Mouse (Mus musculus) G1E (cell line): Measurements from ENCODE around the gene Mrpl40. TPM values are rescaled to one million over a fixed set of nuclear protein-coding genes. Genes with fewer than 3 reads are reported as not detected.

Source experiments
- ATAC-seq: 2 replicates; pipeline ENCODE4 v1.8.0; 2016; ENCODE audit warnings: mild to moderate bottlenecking; ENCODE audit not compliant: insufficient number of reproducible peaks, poor library complexity, low FRiP score, severe bottlenecking; ENCODE audit errors: extremely low read depth
- DNase-seq: peaks from one replicate; pipeline ENCODE4 v3.0.0; 2012; ENCODE audit warnings: low spot score
- H3K27me3 ChIP-seq: 2 replicates; pipeline ENCODE4 v1.6.1; 2012; ENCODE audit warnings: mild to moderate bottlenecking, low read length, inconsistent platforms; ENCODE audit not compliant: insufficient read depth
- H3K36me3 ChIP-seq: replicated peaks from 2 replicates; pipeline ENCODE3; 2012; ENCODE audit warnings: mild to moderate bottlenecking, inconsistent platforms
- H3K4me1 ChIP-seq: 2 replicates; pipeline ENCODE4 v1.6.1; 2012; ENCODE audit warnings: low read depth, low read length, inconsistent platforms, mixed read lengths; ENCODE audit not compliant: insufficient read depth
- H3K4me3 ChIP-seq: 2 replicates; pipeline ENCODE4 v1.5.1; 2012; ENCODE audit warnings: low read depth, mild to moderate bottlenecking, inconsistent platforms, low read length, moderate library complexity, mixed read lengths
- H3K9me3 ChIP-seq: replicated peaks from 2 replicates; pipeline ENCODE4 v1.6.1; 2012; ENCODE audit warnings: inconsistent platforms
- CTCF ChIP-seq: IDR thresholded peaks from 2 replicates; pipeline ENCODE4 v1.5.1; 2012; ENCODE audit warnings: low read depth, low read length, inconsistent platforms, mixed read lengths
- GATA1 ChIP-seq: IDR thresholded peaks from 2 replicates; pipeline ENCODE4 v1.6.1; 2012; ENCODE audit warnings: borderline replicate concordance, low read length, inconsistent platforms, mixed read lengths
- GATA2 ChIP-seq: IDR thresholded peaks from 2 replicates; pipeline ENCODE4 v1.6.1; 2012; ENCODE audit warnings: low read depth, low read length, inconsistent platforms, borderline replicate concordance
- POLR2AphosphoS5 ChIP-seq: IDR thresholded peaks from 2 replicates; pipeline ENCODE4 v1.6.1; 2012; ENCODE audit warnings: low read depth, low read length, inconsistent platforms; ENCODE audit not compliant: insufficient replicate concordance
- TAL1 ChIP-seq: conservative IDR thresholded peaks from 2 replicates; pipeline ENCODE4 v1.6.1; 2012; ENCODE audit warnings: low read depth, low read length, inconsistent platforms, mixed read lengths
- polyA plus RNA-seq: library from polyadenylated mRNA; stranded (reverse); fragments of >175 nt; gene quantifications from 2 replicates; pipeline ENCODE4 v1.2.3, GENCODE M21; 2012
- total RNA-seq, 2 experiments: library from RNA; stranded (forward) in 1 of 2; stranded (reverse) in 1 of 2; fragments of 200-1000 nt in 1 of 2; fragments of >200 nt in 1 of 2; fragmentation: Nextera tagmentation in 1 of 2; gene quantifications; 2 replicates each; pipeline ENCODE4 v1.2.3; 2014 to 2017

Mrpl40 gene
- total and polyA plus RNA-seq, 3 experiments, result 14.9 to 132 (median 76.6) TPM

DNA sequence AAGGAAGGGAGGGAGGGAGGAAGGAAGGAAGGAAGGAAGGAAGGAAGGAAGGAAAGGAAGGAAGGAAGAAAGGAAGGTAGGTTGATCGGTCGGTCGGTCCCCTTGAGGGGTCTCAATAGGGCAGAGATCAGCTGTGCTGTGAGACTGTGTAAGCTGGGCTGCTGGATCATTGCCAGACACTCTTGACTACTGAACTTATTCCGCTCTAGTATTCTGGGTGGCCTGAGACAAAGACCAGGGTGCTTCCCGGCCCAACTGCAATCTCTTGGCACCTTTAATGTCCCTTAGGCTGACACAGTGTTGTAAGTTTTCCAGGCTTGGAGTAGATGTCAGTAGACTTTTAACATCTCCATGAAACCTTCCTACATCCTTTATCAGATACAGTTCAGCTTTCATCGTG lies 47.6 kb downstream of the Mrpl40 start:
- no peaks in the 10 kb centered on the region for H3K4me1 ChIP-seq
- H3K36me3 ChIP-seq, result peaks cover 97% of the 10 kb centered on the region
- TF ChIP-seq TAL1, result no peak
- TF ChIP-seq POLR2AphosphoS5, result no peak
- no peak for TF ChIP-seq GATA1
- no peak for TF ChIP-seq GATA2
- TF ChIP-seq CTCF, result no peak
- H3K27me3 ChIP-seq, result no peaks in the 10 kb centered on the region
- no peak for ATAC-seq
- DNase-seq, result no peak
- H3K4me3 ChIP-seq, result no peak overlapping the region
- no peaks in the 10 kb centered on the region for H3K9me3 ChIP-seq

DNA sequence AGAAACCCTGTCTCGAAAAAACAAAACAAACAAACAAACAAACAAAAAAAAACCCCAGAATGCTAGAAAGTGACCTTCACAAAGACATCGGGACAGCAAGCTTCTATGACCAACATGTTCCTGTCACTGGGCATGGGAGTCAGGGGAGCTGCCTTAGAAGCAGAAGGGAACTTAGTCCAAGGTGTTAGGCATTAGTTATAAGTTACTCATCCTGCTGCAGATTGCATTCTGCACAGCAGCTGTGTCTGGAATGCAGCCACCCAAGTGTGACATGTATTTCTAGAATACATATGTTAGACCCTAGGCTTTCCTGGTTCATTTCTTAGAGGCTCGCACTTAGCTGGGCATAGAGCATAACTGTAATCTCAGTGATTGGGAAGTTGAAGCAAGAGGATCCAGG lies 48.0 kb downstream of the Mrpl40 start:
- ATAC-seq (no peak), DNase-seq (no peak)
- Histone ChIP-seq H3K27me3 (no peaks in the 10 kb centered on the region), H3K4me1 (no peaks in the 10 kb centered on the region), H3K36me3 (peaks cover 97% of the 10 kb centered on the region), H3K4me3 (no peak overlapping the region), H3K9me3 (no peaks in the 10 kb centered on the region)
- TF ChIP-seq TAL1, result no peak
- TF ChIP-seq GATA2, result no peak
- TF ChIP-seq GATA1, result no peak
- no peak for TF ChIP-seq POLR2AphosphoS5
- no peak for TF ChIP-seq CTCF

DNA sequence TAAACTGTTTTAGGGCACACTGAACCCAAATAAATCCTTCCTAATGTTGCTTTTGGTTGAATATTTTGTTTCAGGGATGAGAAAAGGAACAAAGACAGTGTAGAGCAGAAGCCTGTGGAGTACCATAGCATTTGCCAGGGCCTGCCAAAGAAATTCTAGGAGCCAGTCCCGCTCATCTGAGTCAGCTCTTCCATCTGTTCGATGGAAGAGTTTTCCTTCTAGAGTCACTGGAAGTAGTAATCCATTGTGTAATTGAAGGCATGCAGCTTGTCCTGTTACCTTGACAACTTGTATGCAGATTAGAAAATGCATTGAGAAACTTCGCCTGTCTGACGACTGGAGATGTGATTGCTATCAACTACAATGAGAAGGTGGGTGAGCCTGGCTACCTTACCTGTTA lies 53.7 kb downstream of the Mrpl40 start:
- no peak for TF ChIP-seq GATA2
- no peak for TF ChIP-seq CTCF
- no peak for TF ChIP-seq POLR2AphosphoS5
- H3K9me3 ChIP-seq, result no peaks in the 10 kb centered on the region
- no peak for ATAC-seq

DNA sequence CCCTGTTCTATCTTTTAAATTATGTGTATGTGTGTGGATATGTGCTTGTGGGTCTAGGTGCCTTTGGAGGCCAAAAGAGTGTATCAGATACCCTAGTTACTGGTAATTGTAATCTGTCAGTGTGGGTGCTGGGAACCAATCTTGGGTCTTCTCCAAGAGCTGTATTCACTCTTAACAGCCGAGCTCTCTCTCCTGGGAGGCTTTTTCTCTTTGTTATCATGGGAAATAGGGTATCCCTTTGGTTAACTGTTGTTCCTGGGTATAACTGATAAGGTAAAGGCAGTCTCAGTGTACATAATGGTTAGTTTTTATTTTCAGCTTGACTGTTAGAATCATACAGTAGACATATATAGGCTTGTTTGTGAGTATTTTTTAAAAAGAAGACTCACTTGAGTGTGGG lies 54.3 kb downstream of the Mrpl40 start:
- Histone ChIP-seq H3K27me3 (no peaks in the 10 kb centered on the region), H3K4me1 (peaks cover 6% of the 10 kb centered on the region; the same call in 1 of the 2 replicates), H3K4me3 (no peak overlapping the region), H3K36me3 (peaks cover 99% of the 10 kb centered on the region), H3K9me3 (no peaks in the 10 kb centered on the region)
- DNase-seq (no peak), ATAC-seq (no peak)
- TF ChIP-seq TAL1 (no peak), GATA1 (no peak), CTCF (no peak), GATA2 (no peak), POLR2AphosphoS5 (no peak)

More for the DNA sequence above, 53.7 kb downstream of the Mrpl40 start:
- H3K4me3 ChIP-seq, result no peak overlapping the region
- H3K4me1 ChIP-seq, result peaks cover 6% of the 10 kb centered on the region; the same call in 1 of the 2 replicates
- peaks cover 99% of the 10 kb centered on the region for H3K36me3 ChIP-seq
- no peaks in the 10 kb centered on the region for H3K27me3 ChIP-seq
- no peak for DNase-seq

Other genes starting within 250 kb of the Mrpl40 start
- not detected in 2 replicates for gene Sept5, start 246.9 kb downstream of the Mrpl40 start, total RNA-seq (2014; fragmentation: Nextera tagmentation)
- 0.05 TPM in 1 of 2 replicates, not detected in the other for gene Sept5, start 246.9 kb downstream of the Mrpl40 start, total RNA-seq (2017)
- gene Sept5, start 246.9 kb downstream of the Mrpl40 start, polyA plus RNA-seq, result not detected in 2 replicates
- gene Cldn5, start 100.0 kb downstream of the Mrpl40 start, total RNA-seq (2014; fragmentation: Nextera tagmentation), result not detected in 2 replicates
- 0.12 TPM in 1 of 2 replicates, not detected in the other for gene Cldn5, start 100.0 kb downstream of the Mrpl40 start, total RNA-seq (2017)
- gene Cldn5, start 100.0 kb downstream of the Mrpl40 start, polyA plus RNA-seq, result 0.03 TPM in 1 of 2 replicates, not detected in the other
- 78.3 and 79.8 TPM in 2 replicates for gene Ufd1, start 65.1 kb downstream of the Mrpl40 start, total RNA-seq (2014; fragmentation: Nextera tagmentation)
- 69.2 and 70.9 TPM in 2 replicates for gene Ufd1, start 65.1 kb downstream of the Mrpl40 start, total RNA-seq (2017)
- 7.6 and 9.2 TPM in 2 replicates for gene Ufd1, start 65.1 kb downstream of the Mrpl40 start, polyA plus RNA-seq
- gene Cdc45, start 64.9 kb downstream of the Mrpl40 start, total RNA-seq (2014; fragmentation: Nextera tagmentation), result 88.5 TPM in 2 replicates
- 88.9 and 96.5 TPM in 2 replicates for gene Cdc45, start 64.9 kb downstream of the Mrpl40 start, total RNA-seq (2017)
- 32.4 and 33.1 TPM in 2 replicates for gene Cdc45, start 64.9 kb downstream of the Mrpl40 start, polyA plus RNA-seq
- 64.3 and 74.1 TPM in 2 replicates for gene 2510002D24Rik, start 40.3 kb downstream of the Mrpl40 start, total RNA-seq (2014; fragmentation: Nextera tagmentation)
- 45.9 and 59.7 TPM in 2 replicates for gene 2510002D24Rik, start 40.3 kb downstream of the Mrpl40 start, total RNA-seq (2017)
- gene 2510002D24Rik, start 40.3 kb downstream of the Mrpl40 start, polyA plus RNA-seq, result 74.9 and 109 TPM in 2 replicates
- not detected in 2 replicates for gene Gm28539, start 40.3 kb downstream of the Mrpl40 start, total RNA-seq (2014; fragmentation: Nextera tagmentation)
- gene Gm28539, start 40.3 kb downstream of the Mrpl40 start, total RNA-seq (2017), result not detected in 2 replicates
- not detected in 2 replicates for gene Gm28539, start 40.3 kb downstream of the Mrpl40 start, polyA plus RNA-seq
- gene Hira, start 175 bp upstream of the Mrpl40 start, total RNA-seq (2014; fragmentation: Nextera tagmentation), result 55.4 and 63.8 TPM in 2 replicates
- 42.5 and 46.2 TPM in 2 replicates for gene Hira, start 175 bp upstream of the Mrpl40 start, total RNA-seq (2017)
- 34.7 and 53.0 TPM in 2 replicates for gene Hira, start 175 bp upstream of the Mrpl40 start, polyA plus RNA-seq